Mouse (Mus musculus) frontal cortex, postnatal 14 days (tissue): Measurements from ENCODE around the gene Hoxd12.

Experiments used
- DNase-seq, 2 experiments: peaks; one replicate each; pipeline ENCODE4 v3.0.0; 2022; ENCODE audit warnings: low spot score in 2 of 2

Gene Hoxd12

GRCm38 (mm10) chr2:74674881-74675665 is at the start of gene Hoxd12:
Gene Hoxd12 (plus strand): TSS chr2:74675013.
- DNase-seq = no peak

- DNase-seq = no peak
Measured at GRCm38 (mm10) chr2:74635412-74635811, 39.4 kb upstream of the Hoxd12 start.

GRCm38 (mm10) chr2:74642431-74642830 is 32.4 kb upstream of the Hoxd12 start:
- DNase-seq = no peak

GRCm38 (mm10) chr2:74645631-74646030 is 29.2 kb upstream of the Hoxd12 start:
- DNase-seq = no peak

GRCm38 (mm10) chr2:74647082-74647864 is 27.5 kb upstream of the Hoxd12 start:
- no peak for DNase-seq

- no peak for DNase-seq
Measured at GRCm38 (mm10) chr2:74652996-74653340, 21.8 kb upstream of the Hoxd12 start.

GRCm38 (mm10) chr2:74653781-74654535 is 20.9 kb upstream of the Hoxd12 start:
- no peak for DNase-seq

GRCm38 (mm10) chr2:74654743-74655419 is 19.9 kb upstream of the Hoxd12 start:
- no peak for DNase-seq

GRCm38 (mm10) chr2:74655420-74655781 is 19.4 kb upstream of the Hoxd12 start:
- no peak for DNase-seq

GRCm38 (mm10) chr2:74655821-74656631 is 18.8 kb upstream of the Hoxd12 start:
- DNase-seq = no peak

GRCm38 (mm10) chr2:74656632-74657021 is 18.2 kb upstream of the Hoxd12 start:
- no peak for DNase-seq

- DNase-seq = no peak
Measured at GRCm38 (mm10) chr2:74657251-74658023, 17.4 kb upstream of the Hoxd12 start.

- DNase-seq = no peak
Measured at GRCm38 (mm10) chr2:74658024-74658666, 16.7 kb upstream of the Hoxd12 start.

- no peak for DNase-seq
Measured at GRCm38 (mm10) chr2:74658667-74659371, 16.0 kb upstream of the Hoxd12 start.

- DNase-seq = no peak
Measured at GRCm38 (mm10) chr2:74659507-74660005, 15.3 kb upstream of the Hoxd12 start, which contains the start of gene Evx2. Gene Evx2 (minus strand): TSS chr2:74659557.

GRCm38 (mm10) chr2:74660421-74661375 is 14.1 kb upstream of the Hoxd12 start:
- DNase-seq = no peak

GRCm38 (mm10) chr2:74661685-74662084 is 13.1 kb upstream of the Hoxd12 start:
- no peak for DNase-seq
